Mouse (Mus musculus): Measurements from ENCODE around the gene Adcy5. TPM values are rescaled to one million over a fixed set of nuclear protein-coding genes. Genes with fewer than 3 reads are reported as not detected.
A peak's percentile ranks its signal among the peaks of the same experiment; 100 is the strongest.

Adcy5 gene
- polyA plus RNA-seq, 1 experiment from 2014 or later = 1.8 TPM

DNA sequence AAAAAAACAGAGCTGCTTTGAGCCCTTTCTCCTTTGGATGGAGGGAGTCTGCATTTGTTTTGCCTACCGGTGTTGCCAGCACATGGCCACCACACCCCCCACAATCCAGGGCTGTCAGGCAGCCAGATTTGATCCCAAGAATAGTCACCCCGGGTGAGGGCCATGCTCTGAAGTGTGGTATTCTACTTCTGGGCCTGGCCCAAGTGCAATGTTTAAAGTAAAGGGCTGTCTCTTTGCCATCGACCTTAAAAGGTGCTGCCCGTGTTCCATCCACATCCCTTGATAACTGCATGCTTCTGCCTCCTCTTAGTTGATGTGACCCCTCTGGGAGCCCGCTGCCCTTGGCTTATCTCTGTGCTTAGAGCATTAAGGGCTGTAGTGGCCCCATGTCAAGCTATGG, 46.6 kb downstream of the Adcy5 start:
- ATAC-seq (ENCODE audit: insufficient read depth) = no peak
- H3K4me3 ChIP-seq (ENCODE audit: low read depth, low read length) = no peak overlapping the region
- peaks cover 30% of the 10 kb centered on the region for H3K4me1 ChIP-seq (ENCODE audit: insufficient read depth)
- H3K4me2 ChIP-seq = no peak overlapping the region
- TF ChIP-seq CTCF (IDR thresholded peaks at IDR 0.05; ENCODE audit: low read depth) = no peak
- no peaks in the 10 kb centered on the region for H3K36me3 ChIP-seq (ENCODE audit: insufficient read depth)
- 64% methylated on average over 5 of the region's 5 CpGs for WGBS
- H3K27me3 ChIP-seq (ENCODE audit: insufficient read depth, low read length) = no peaks in the 10 kb centered on the region
- DNase-seq = no peak
- no peak overlapping the region for H3K9ac ChIP-seq
- no peaks in the 10 kb centered on the region for H3K9me3 ChIP-seq (ENCODE audit: low read depth, low read length)
- H3K27ac ChIP-seq (ENCODE audit: low read depth) = peak overlapping the region; percentile 13; the same call in 1 of the 2 replicates

DNA sequence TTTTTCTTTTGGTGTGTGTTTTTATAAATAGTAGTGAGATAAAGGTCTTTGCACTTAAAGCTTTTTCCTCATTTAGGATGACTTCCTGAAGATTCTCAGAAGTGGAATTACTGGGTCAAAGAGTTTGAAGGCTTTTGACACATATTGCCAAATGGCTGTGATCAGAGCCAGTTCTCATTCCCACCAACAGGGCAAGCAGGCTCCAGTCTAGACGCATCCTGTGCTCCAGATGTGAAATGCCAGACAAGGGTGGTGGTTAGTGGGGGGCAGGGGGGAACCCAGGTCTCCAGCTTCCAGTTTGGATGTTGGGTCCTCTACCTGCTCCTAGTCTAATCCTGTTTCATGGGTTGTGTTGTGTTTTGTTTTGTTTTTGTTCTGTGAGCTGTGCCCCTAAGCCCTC, 48.8 kb downstream of the Adcy5 start:
- Histone ChIP-seq H3K4me3 (ENCODE audit: low read depth, low read length) (no peak overlapping the region), H3K9ac (no peak overlapping the region), H3K9me3 (ENCODE audit: low read depth, low read length) (no peaks in the 10 kb centered on the region), H3K4me2 (no peak overlapping the region), H3K27ac (ENCODE audit: low read depth) (no peak overlapping the region), H3K27me3 (ENCODE audit: insufficient read depth, low read length) (no peaks in the 10 kb centered on the region), H3K36me3 (ENCODE audit: insufficient read depth) (no peaks in the 10 kb centered on the region), H3K4me1 (ENCODE audit: insufficient read depth) (peaks cover 30% of the 10 kb centered on the region)
- no peak for TF ChIP-seq CTCF (IDR thresholded peaks at IDR 0.05; ENCODE audit: low read depth)
- ATAC-seq (ENCODE audit: insufficient read depth) = no peak
- no peak for DNase-seq
- WGBS = 62% methylated on average over 1 of the region's 1 CpGs

DNA sequence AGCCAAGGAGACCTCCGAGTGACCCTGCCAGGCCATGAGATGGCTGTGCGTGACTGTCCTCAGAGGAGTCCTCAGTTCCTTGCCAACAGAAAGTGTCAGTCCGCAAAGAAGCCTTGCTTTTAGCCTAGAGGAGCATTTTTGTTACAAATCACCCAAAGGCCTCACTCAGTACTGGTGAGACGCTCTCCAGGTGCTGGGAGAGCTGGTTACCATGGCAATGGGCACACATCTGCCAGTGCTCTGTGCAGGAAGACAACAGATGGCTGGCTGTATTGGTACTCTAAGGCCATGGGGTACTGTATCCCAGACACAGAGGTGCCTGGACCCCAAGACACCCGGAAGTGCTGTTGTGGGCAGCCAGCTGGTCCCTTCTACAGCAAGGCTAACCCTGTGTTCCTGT, 51.0 kb downstream of the Adcy5 start:
- ATAC-seq (ENCODE audit: insufficient read depth) (no peak), DNase-seq (no peak)
- Histone ChIP-seq H3K4me1 (ENCODE audit: insufficient read depth) (peaks cover 29% of the 10 kb centered on the region), H3K4me2 (no peak overlapping the region), H3K27me3 (ENCODE audit: insufficient read depth, low read length) (no peaks in the 10 kb centered on the region), H3K9me3 (ENCODE audit: low read depth, low read length) (no peaks in the 10 kb centered on the region), H3K36me3 (ENCODE audit: insufficient read depth) (no peaks in the 10 kb centered on the region), H3K4me3 (ENCODE audit: low read depth, low read length) (no peak overlapping the region), H3K9ac (no peak overlapping the region), H3K27ac (ENCODE audit: low read depth) (no peak overlapping the region)
- TF ChIP-seq CTCF (IDR thresholded peaks at IDR 0.05; ENCODE audit: low read depth) = no peak
- WGBS = 57% methylated on average over 5 of the region's 5 CpGs

DNA sequence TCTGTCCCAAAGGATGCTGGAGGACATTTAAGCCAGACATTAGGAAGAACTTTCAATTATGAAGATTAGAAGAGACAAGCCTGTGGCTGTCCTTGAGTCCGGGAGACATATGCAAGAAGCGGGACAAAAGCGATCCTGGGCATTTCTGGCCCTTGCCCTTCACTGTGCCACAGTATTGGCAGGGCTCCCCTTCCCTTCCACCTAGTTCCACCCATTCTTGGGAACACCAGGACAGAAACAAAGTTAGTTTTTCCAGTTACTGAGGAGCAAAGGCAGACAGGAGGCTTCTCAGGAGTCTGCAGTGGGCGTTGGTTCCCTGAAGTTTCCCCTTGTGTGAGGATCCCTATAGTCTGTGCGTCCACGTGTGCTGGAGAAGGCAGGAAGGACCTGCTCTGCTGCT, 51.7 kb downstream of the Adcy5 start:
- no peak overlapping the region for H3K27ac ChIP-seq (ENCODE audit: low read depth)
- DNase-seq (no peak), ATAC-seq (ENCODE audit: insufficient read depth) (no peak)
- TF ChIP-seq CTCF (IDR thresholded peaks at IDR 0.05; ENCODE audit: low read depth) = no peak
- no peaks in the 10 kb centered on the region for H3K27me3 ChIP-seq (ENCODE audit: insufficient read depth, low read length)
- H3K9me3 ChIP-seq (ENCODE audit: low read depth, low read length) = no peaks in the 10 kb centered on the region
- no peak overlapping the region for H3K9ac ChIP-seq
- H3K36me3 ChIP-seq (ENCODE audit: insufficient read depth) = no peaks in the 10 kb centered on the region
- peaks cover 23% of the 10 kb centered on the region for H3K4me1 ChIP-seq (ENCODE audit: insufficient read depth)
- H3K4me3 ChIP-seq (ENCODE audit: low read depth, low read length) = no peak overlapping the region
- no peak overlapping the region for H3K4me2 ChIP-seq
- 81% methylated on average over 6 of the region's 6 CpGs for WGBS

DNA sequence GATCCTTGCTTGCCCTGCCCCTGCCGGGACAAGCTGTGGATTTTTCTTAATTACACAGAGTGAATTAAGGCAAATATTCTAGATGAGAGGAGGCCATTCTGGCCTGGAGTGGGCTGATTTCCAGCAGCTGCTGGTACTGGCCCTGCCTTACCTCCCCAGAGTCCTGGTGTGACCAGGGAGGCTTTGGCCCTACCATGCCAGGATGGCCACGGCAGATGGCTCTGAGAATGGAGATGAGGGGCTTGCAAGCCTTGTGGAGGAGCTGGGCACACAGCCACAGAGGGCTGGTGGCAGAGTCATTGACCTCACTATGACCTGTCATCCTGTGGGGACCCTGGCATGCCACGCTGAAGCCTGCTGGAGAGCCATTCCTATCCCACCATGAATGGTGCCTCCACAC, 54.1 kb downstream of the Adcy5 start:
- H3K27ac ChIP-seq (ENCODE audit: low read depth) = no peak overlapping the region
- no peaks in the 10 kb centered on the region for H3K36me3 ChIP-seq (ENCODE audit: insufficient read depth)
- H3K9ac ChIP-seq = no peak overlapping the region
- H3K9me3 ChIP-seq (ENCODE audit: low read depth, low read length) = no peaks in the 10 kb centered on the region
- H3K4me2 ChIP-seq = no peak overlapping the region
- peaks cover 20% of the 10 kb centered on the region for H3K4me1 ChIP-seq (ENCODE audit: insufficient read depth)
- ATAC-seq (ENCODE audit: insufficient read depth) (no peak), DNase-seq (no peak)
- WGBS = 51% methylated on average over 3 of the region's 3 CpGs
- no peak for TF ChIP-seq CTCF (IDR thresholded peaks at IDR 0.05; ENCODE audit: low read depth)
- H3K27me3 ChIP-seq (ENCODE audit: insufficient read depth, low read length) = no peaks in the 10 kb centered on the region
- H3K4me3 ChIP-seq (ENCODE audit: low read depth, low read length) = no peak overlapping the region

DNA sequence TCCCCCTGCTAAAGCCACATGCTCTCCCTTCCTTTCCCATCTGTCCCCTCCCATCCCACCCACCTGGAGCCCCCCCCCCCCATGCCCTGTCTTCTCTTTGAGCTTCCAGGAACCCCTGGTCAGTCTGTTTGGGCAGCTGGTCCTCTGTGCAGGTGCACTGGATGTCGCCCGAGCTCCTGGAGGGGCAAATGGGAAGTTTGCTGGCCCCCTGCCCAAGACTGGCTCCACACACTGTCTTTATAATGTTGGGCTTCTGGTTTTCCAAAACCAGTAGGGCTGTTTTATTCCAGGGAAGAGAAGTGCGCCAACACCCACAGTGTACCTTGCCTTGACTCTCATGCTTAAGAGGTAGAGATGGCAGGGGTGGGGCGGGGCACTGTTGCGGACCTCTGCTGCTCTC, 55.1 kb downstream of the Adcy5 start:
- ATAC-seq (ENCODE audit: insufficient read depth) = peak; percentile 26; the same call in 1 of the 2 replicates
- whole genome bisulfite sequencing = 66% methylated on average over 5 of the region's 5 CpGs
- Histone ChIP-seq H3K9me3 (ENCODE audit: low read depth, low read length) (no peaks in the 10 kb centered on the region), H3K4me2 (no peak overlapping the region), H3K27me3 (ENCODE audit: insufficient read depth, low read length) (no peaks in the 10 kb centered on the region), H3K27ac (ENCODE audit: low read depth) (no peak overlapping the region; the same call in 1 of the 2 replicates), H3K9ac (no peak overlapping the region), H3K4me3 (ENCODE audit: low read depth, low read length) (no peak overlapping the region), H3K4me1 (ENCODE audit: insufficient read depth) (peaks cover 21% of the 10 kb centered on the region), H3K36me3 (ENCODE audit: insufficient read depth) (no peaks in the 10 kb centered on the region)
- TF ChIP-seq CTCF (IDR thresholded peaks at IDR 0.05; ENCODE audit: low read depth) = no peak
- DNase-seq = no peak

DNA sequence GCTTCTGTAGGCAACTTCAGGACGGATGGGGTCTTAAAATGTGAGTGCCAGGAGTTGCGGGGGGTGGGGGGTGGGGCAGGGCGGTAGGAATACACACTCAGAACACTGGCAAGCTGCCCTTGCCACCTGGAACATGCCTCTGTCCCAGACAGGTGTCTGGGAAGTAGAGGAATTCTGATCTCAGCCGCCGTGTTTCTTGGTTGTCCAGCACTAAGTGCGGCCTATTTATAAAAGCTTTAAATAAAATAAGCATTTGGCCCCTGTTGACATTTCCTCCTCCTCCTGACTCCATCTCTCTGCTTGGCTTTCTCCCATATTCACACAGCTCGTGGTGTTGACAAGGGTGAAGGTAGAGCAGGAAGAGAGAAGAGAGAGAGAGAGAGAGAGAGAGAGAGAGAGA, 60.4 kb downstream of the Adcy5 start:
- H3K4me2 ChIP-seq = peak overlapping the region; percentile 8; the same call in 1 of the 2 replicates
- peak overlapping the region; percentile 78 for H3K27ac ChIP-seq (ENCODE audit: low read depth)
- H3K9me3 ChIP-seq (ENCODE audit: low read depth, low read length) = no peaks in the 10 kb centered on the region
- no peaks in the 10 kb centered on the region for H3K36me3 ChIP-seq (ENCODE audit: insufficient read depth)
- WGBS = 11% methylated on average over 7 of the region's 7 CpGs
- TF ChIP-seq CTCF (IDR thresholded peaks at IDR 0.05; ENCODE audit: low read depth) = no peak
- H3K4me1 ChIP-seq (ENCODE audit: insufficient read depth) = peaks cover 13% of the 10 kb centered on the region; the same call in 1 of the 2 replicates
- peak; percentile 52; the same call in 1 of the 2 replicates for ATAC-seq (ENCODE audit: insufficient read depth)
- no peak overlapping the region for H3K9ac ChIP-seq
- DNase-seq = peak; percentile 65
- no peak overlapping the region for H3K4me3 ChIP-seq (ENCODE audit: low read depth, low read length)
- H3K27me3 ChIP-seq (ENCODE audit: insufficient read depth, low read length) = no peaks in the 10 kb centered on the region

DNA sequence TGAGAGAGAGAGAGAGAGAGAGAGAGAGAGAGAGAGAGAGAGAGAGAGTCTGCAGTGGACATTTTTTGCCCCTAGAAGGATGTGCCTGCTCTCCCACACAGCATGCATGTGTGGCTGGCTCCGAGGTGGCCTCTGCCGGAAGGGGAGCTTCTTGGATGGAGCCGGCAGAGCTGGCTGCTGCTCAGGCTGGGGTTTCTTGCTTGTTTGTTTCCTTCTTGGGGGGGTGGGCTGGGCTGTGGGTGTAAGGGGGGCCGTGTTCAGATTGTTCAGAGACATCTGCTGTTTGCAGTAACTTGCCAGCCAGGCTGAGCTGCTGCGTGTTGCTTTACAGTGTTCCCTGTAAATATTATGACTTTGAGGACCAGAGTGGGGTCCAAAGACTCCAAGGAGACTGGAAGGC, 60.8 kb downstream of the Adcy5 start:
- peaks cover 11% of the 10 kb centered on the region; the same call in 1 of the 2 replicates for H3K4me1 ChIP-seq (ENCODE audit: insufficient read depth)
- H3K27me3 ChIP-seq (ENCODE audit: insufficient read depth, low read length) = no peaks in the 10 kb centered on the region
- peak; percentile 83 for DNase-seq
- no peak for TF ChIP-seq CTCF (IDR thresholded peaks at IDR 0.05; ENCODE audit: low read depth)
- H3K36me3 ChIP-seq (ENCODE audit: insufficient read depth) = no peaks in the 10 kb centered on the region
- peak overlapping the region; percentile 78 for H3K27ac ChIP-seq (ENCODE audit: low read depth)
- WGBS = 9% methylated on average over 5 of the region's 5 CpGs
- ATAC-seq (ENCODE audit: insufficient read depth) = peak; percentile 93
- H3K9me3 ChIP-seq (ENCODE audit: low read depth, low read length) = no peaks in the 10 kb centered on the region
- peak overlapping the region; percentile 8; the same call in 1 of the 2 replicates for H3K4me2 ChIP-seq
- no peak overlapping the region for H3K9ac ChIP-seq
- H3K4me3 ChIP-seq (ENCODE audit: low read depth, low read length) = no peak overlapping the region
